Mouse (Mus musculus) heart, adult 9 months (tissue): ENCODE results near the gene Zfp260.

Experiments
- DNase-seq, 2 experiments: peaks; one replicate each; pipeline ENCODE4 v3.0.0; 2022; ENCODE audit warnings: low spot score in 2 of 2

Zfp260 gene

GRCm38 (mm10) chr7:30122188-30122530 lies 27.6 kb downstream of the Zfp260 start:
- DNase-seq = no peak

- no peak for DNase-seq
These were observed 35.3 kb downstream of the Zfp260 start for GRCm38 (mm10) chr7:30129900-30130299.

- DNase-seq = no peak
These were observed 37.8 kb downstream of the Zfp260 start for GRCm38 (mm10) chr7:30132396-30132795.

GRCm38 (mm10) chr7:30136826-30137225 lies 42.2 kb downstream of the Zfp260 start:
- no peak for DNase-seq

GRCm38 (mm10) chr7:30143170-30143554 lies 48.6 kb downstream of the Zfp260 start:
- no peak for DNase-seq

GRCm38 (mm10) chr7:30143555-30144209 lies 49.1 kb downstream of the Zfp260 start:
- peak; percentile 22 to 24 for DNase-seq

GRCm38 (mm10) chr7:30147011-30147410 lies 52.4 kb downstream of the Zfp260 start:
- DNase-seq = no peak

- DNase-seq = no peak
These were observed 59.5 kb downstream of the Zfp260 start for GRCm38 (mm10) chr7:30154040-30154439.

GRCm38 (mm10) chr7:30155507-30155906 lies 60.9 kb downstream of the Zfp260 start:
- DNase-seq = no peak
